Mouse (Mus musculus): ENCODE results near the gene Zfp688. TPM values are rescaled to one million over a fixed set of nuclear protein-coding genes. Genes with fewer than 3 reads are reported as not detected.
"Not testable (repeated sequence)": the region's sequence is repeated elsewhere in the genome, so short reads cannot be mapped to it uniquely, and the experiment has no call there.

The Zfp688 gene
- total RNA-seq, 2 experiments from 2014 or later = 13.7 to 18.6 TPM

DNA sequence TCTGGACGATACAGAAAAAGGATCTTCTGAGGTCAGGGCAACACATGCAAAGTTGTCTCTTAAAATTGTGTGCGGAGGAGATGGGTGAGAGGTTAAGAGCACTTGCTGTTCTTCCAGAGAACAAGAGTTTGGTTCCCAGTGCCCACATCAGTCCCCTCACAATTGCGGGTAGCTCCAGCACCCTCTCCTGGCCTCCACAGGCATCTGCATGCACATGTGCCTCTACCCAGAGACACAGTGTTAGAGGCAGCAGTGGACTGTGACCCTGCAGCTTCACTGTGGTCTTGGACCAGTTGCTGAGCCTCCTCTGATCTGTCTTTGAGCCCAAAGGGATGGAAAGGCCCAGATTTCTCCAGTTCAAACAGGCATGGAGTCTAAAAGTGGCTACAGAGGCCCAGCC, 50.0 kb downstream of the Zfp688 start:
- intact Hi-C loops (cut with DNase I); DNase-seq (ENCODE audit: low spot score in 2 of 2): not testable (repeated sequence)

- no peak for DNase-seq (ENCODE audit: low spot score in 2 of 2)
- intact Hi-C loops (cut with DNase I) = no loop called here
These were observed 50.7 kb downstream of the Zfp688 start for GRCm38 (mm10) chr7:127371213-127371612.

Other genes with a start within 250 kb of the Zfp688 start
- 10 to 100 TPM; 81.4 to 89.5 TPM for gene Cd2bp2, start 226.0 kb downstream of the Zfp688 start, total RNA-seq (2021)
- gene Tbc1d10b, start 213.6 kb downstream of the Zfp688 start, total RNA-seq (2021) = 100 to 1,000 TPM in 1 of 2 experiments, 10 to 100 TPM in 1; 90.8 to 101 TPM
- gene Mylpf, start 213.2 kb downstream of the Zfp688 start, total RNA-seq (2021) = 1 to 10 TPM; 1.7 to 3.9 TPM
- 10 to 100 TPM; 18.6 to 19.4 TPM for gene Zfp553, start 189.0 kb downstream of the Zfp688 start, total RNA-seq (2021)
- 1 to 10 TPM; 3.2 to 5.6 TPM for gene Sept1, start 188.9 kb downstream of the Zfp688 start, total RNA-seq (2021)
- 10 to 100 TPM; 61.0 to 61.4 TPM for gene Zfp771, start 177.8 kb downstream of the Zfp688 start, total RNA-seq (2021)
- 10 to 100 TPM; 21.8 to 30.7 TPM for gene Dctpp1, start 161.4 kb downstream of the Zfp688 start, total RNA-seq (2021)
- gene Sephs2, start 148.0 kb downstream of the Zfp688 start, total RNA-seq (2021) = 10 to 100 TPM; 38.4 to 43.1 TPM
- under 1 TPM; 0.48 to 0.76 TPM for gene Itgal, start 125.8 kb downstream of the Zfp688 start, total RNA-seq (2021)
- gene Zfp768, start 76.5 kb downstream of the Zfp688 start, total RNA-seq (2021) = 10 to 100 TPM; 14.4 to 15.0 TPM
- gene Zfp747, start 46.0 kb downstream of the Zfp688 start, total RNA-seq (2021) = 1 to 10 TPM; 5.7 to 7.2 TPM
- gene 9130019O22Rik, start 34.9 kb downstream of the Zfp688 start, total RNA-seq (2021) = 1 to 10 TPM; 3.3 to 3.9 TPM
- 1 to 10 TPM; 7.7 to 8.2 TPM for gene E430018J23Rik, start 28.4 kb downstream of the Zfp688 start, total RNA-seq (2021)
- 1 to 10 TPM; 5.4 to 5.6 TPM for gene Zfp764, start 15.2 kb downstream of the Zfp688 start, total RNA-seq (2021)
- gene Zfp689, start 27.1 kb upstream of the Zfp688 start, total RNA-seq (2021) = 1 to 10 TPM; 5.8 to 7.9 TPM
- gene Prr14, start 37.5 kb upstream of the Zfp688 start, total RNA-seq (2021) = 10 to 100 TPM; 25.7 to 30.2 TPM
- 10 to 100 TPM; 48.7 to 61.4 TPM for gene Fbrs, start 57.1 kb upstream of the Zfp688 start, total RNA-seq (2021)
- 100 to 1,000 TPM in 1 of 2 experiments, 10 to 100 TPM in 1; 99.0 to 131 TPM for gene Srcap, start 89.9 kb upstream of the Zfp688 start, total RNA-seq (2021)
- 10 to 100 TPM in 1 of 2 experiments, 1 to 10 TPM in 1; 7.6 to 15.0 TPM for gene Gm42715, start 97.5 kb upstream of the Zfp688 start, total RNA-seq (2021)
- gene Tmem265, start 139.3 kb upstream of the Zfp688 start, total RNA-seq (2021) = 1 to 10 TPM in 1 of 2 experiments, not detected in 1; 3.4 TPM
- 10 to 100 TPM; 69.2 to 81.4 TPM for gene Phkg2, start 151.3 kb upstream of the Zfp688 start, total RNA-seq (2021)
- 1 to 10 TPM; 9.3 to 9.7 TPM for gene Ccdc189, start 166.5 kb upstream of the Zfp688 start, total RNA-seq (2021)
- gene Rnf40, start 166.7 kb upstream of the Zfp688 start, total RNA-seq (2021) = 10 to 100 TPM; 63.1 to 81.0 TPM
- gene Zfp629, start 193.7 kb upstream of the Zfp688 start, total RNA-seq (2021) = 10 to 100 TPM; 22.1 to 24.7 TPM